Mouse (Mus musculus): ENCODE measurements around the gene Erc1. TPM values are rescaled to one million over a fixed set of nuclear protein-coding genes. Genes with fewer than 3 reads are reported as not detected.

Erc1 gene
- polyA plus RNA-seq (2015; fragmentation: Nextera tagmentation; extraction: Ambion mirVana): 3.9 TPM in 2 replicates

GRCm38 (mm10) chr6:119848034-119848695 is at the start of gene Erc1:
Gene Erc1, minus strand, starts transcription at chr6:119848167.
- Histone ChIP-seq H3K36me3 (no peaks in the 10 kb centered on the region), H3K4me1 (replicated peaks) (peaks cover 22% of the 10 kb centered on the region), H3K9me3 (replicated peaks) (no peaks in the 10 kb centered on the region), H3K4me2 (peak within 1 kb of the TSS; percentile 96), H3K4me3 (replicated peaks) (peak within 1 kb of the TSS; percentile 91), H3K27ac (peak within 1 kb of the TSS; percentile 88), H3K27me3 (no peaks in the 10 kb centered on the region), H3K9ac (peak within 1 kb of the TSS; percentile 95)
- DNase-seq (peak; percentile 78), ATAC-seq (ENCODE audit: low read depth) (peak; percentile 91)
- under 1% methylated on average over 65 of the region's 73 CpGs for WGBS (ENCODE audit: insufficient replicate concordance)

GRCm38 (mm10) chr6:119892711-119893110 is 44.7 kb upstream of the Erc1 start:
- DNase-seq (no peak), ATAC-seq (ENCODE audit: low read depth) (no peak)
- no peaks in the 10 kb centered on the region for H3K36me3 ChIP-seq
- H3K27me3 ChIP-seq: peaks cover 30% of the 10 kb centered on the region; the same call in 1 of the 2 replicates
- no peak overlapping the region for H3K4me3 ChIP-seq (replicated peaks)
- H3K4me1 ChIP-seq (replicated peaks): no peaks in the 10 kb centered on the region
- H3K27ac ChIP-seq: no peak overlapping the region
- no peaks in the 10 kb centered on the region for H3K9me3 ChIP-seq (replicated peaks)
- no peak overlapping the region for H3K4me2 ChIP-seq
- no peak overlapping the region for H3K9ac ChIP-seq
- 33% methylated on average over 7 of the region's 7 CpGs for WGBS (ENCODE audit: insufficient replicate concordance)

GRCm38 (mm10) chr6:119883151-119883550 is 35.2 kb upstream of the Erc1 start:
- Histone ChIP-seq H3K4me3 (replicated peaks) (no peak overlapping the region), H3K36me3 (no peaks in the 10 kb centered on the region)
- no peak for ATAC-seq (ENCODE audit: low read depth)

DNA sequence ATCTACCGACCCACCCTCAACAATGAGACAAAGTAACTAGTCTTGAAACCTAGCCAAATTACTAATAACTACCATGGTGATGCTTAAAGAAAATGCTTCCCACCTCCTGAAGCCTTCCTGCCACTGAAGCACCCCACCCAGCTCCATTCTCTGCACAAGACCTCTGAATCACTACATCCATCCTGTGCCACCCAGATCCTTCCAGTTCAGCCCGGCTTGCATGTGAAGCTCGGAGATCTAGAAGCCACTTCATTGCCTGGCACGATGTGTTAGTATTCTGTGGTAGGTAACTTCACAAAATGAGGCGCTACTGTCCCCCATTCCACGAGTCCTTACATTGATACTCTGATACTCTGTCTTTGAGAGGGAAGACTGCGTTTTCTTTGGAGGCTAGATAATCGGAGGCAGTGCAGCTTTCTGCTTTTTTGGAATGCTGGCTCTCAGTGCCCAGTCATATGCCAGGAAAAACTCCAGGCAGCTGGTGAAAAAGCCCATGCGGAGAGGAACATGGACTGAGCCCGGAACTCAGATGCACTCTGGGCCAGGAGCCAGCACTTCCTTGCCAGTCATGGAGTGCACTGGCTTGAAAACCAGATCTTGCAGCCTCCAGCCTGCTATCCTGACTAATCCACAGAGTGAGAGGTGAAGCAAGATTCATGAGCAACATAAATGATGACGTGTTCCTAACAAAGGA is 16.5 kb upstream of the Erc1 start:
- Histone ChIP-seq H3K4me2 (no peak overlapping the region), H3K27me3 (no peaks in the 10 kb centered on the region), H3K9me3 (replicated peaks) (no peaks in the 10 kb centered on the region), H3K36me3 (no peaks in the 10 kb centered on the region), H3K4me1 (replicated peaks) (no peaks in the 10 kb centered on the region), H3K27ac (no peak overlapping the region), H3K9ac (no peak overlapping the region), H3K4me3 (replicated peaks) (no peak overlapping the region)
- DNase-seq (no peak), ATAC-seq (ENCODE audit: low read depth) (no peak)
- 76% methylated on average over 11 of the region's 11 CpGs for WGBS (ENCODE audit: insufficient replicate concordance)

More at GRCm38 (mm10) chr6:119883151-119883550, 35.2 kb upstream of the Erc1 start:
- no peak for DNase-seq
- Histone ChIP-seq H3K9ac (no peak overlapping the region), H3K4me2 (no peak overlapping the region), H3K27me3 (peaks cover 6% of the 10 kb centered on the region; the same call in 1 of the 2 replicates), H3K27ac (no peak overlapping the region), H3K9me3 (replicated peaks) (no peaks in the 10 kb centered on the region), H3K4me1 (replicated peaks) (no peaks in the 10 kb centered on the region)
- 46% methylated on average over 7 of the region's 7 CpGs for WGBS (ENCODE audit: insufficient replicate concordance)

DNA sequence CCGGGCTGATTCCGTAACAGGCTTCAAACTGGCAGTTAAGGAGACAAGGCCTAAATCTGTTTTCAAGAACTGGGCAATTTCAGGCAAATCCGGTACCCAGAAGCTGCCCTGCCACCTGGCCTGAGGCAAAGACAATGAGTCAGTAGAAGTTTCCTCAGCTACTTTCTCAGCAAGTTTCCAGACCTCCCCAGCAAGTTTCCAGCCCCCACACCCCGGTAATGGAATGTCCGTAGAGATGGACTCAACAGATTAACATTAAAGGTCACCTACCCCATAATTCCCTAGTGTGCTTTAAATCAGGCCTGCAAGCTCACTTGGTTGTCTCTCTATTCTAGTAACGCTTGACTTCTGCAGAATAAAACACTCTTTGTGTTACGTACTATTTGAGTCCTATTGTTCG is 13.6 kb upstream of the Erc1 start:
- H3K27ac ChIP-seq: no peak overlapping the region
- no peaks in the 10 kb centered on the region for H3K27me3 ChIP-seq
- no peak overlapping the region for H3K4me2 ChIP-seq
- H3K9me3 ChIP-seq (replicated peaks): no peaks in the 10 kb centered on the region
- no peak for DNase-seq
- no peak for ATAC-seq (ENCODE audit: low read depth)
- no peak overlapping the region for H3K4me3 ChIP-seq (replicated peaks)
- 0 out of 2 replicates have a peak, but pooled peaks cover 4% of the 10 kb centered on the region for H3K4me1 ChIP-seq (replicated peaks)
- no peak overlapping the region for H3K9ac ChIP-seq
- H3K36me3 ChIP-seq: no peaks in the 10 kb centered on the region
- 80% methylated on average over 8 of the region's 8 CpGs for WGBS (ENCODE audit: insufficient replicate concordance)

DNA sequence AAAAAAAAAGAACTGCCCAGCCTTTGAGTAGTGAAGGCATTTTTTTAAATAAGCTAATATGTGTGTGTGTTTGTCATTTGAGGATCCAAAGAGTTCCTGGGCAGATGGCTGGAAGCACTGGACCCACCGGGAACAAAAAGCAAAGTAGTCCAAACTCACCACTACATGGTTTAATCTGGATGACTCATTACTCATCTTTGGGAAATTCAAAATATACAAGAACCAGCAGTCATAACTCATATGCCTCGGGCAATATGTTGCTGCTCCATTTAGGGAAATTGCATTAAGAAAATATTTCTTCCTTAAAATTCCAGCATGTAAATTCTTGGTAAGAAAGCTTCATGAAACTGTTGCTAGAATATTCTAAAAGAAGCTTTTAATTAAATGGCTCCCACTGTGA is 12.3 kb upstream of the Erc1 start:
- DNase-seq (no peak), ATAC-seq (ENCODE audit: low read depth) (no peak)
- Histone ChIP-seq H3K9me3 (replicated peaks) (no peaks in the 10 kb centered on the region), H3K4me1 (replicated peaks) (0 out of 2 replicates have a peak, but pooled peaks cover 4% of the 10 kb centered on the region), H3K9ac (no peak overlapping the region), H3K4me2 (no peak overlapping the region), H3K4me3 (replicated peaks) (no peak overlapping the region), H3K36me3 (no peaks in the 10 kb centered on the region), H3K27me3 (no peaks in the 10 kb centered on the region), H3K27ac (no peak overlapping the region)
- WGBS (ENCODE audit: insufficient replicate concordance): 64% methylated on average over 2 of the region's 2 CpGs

DNA sequence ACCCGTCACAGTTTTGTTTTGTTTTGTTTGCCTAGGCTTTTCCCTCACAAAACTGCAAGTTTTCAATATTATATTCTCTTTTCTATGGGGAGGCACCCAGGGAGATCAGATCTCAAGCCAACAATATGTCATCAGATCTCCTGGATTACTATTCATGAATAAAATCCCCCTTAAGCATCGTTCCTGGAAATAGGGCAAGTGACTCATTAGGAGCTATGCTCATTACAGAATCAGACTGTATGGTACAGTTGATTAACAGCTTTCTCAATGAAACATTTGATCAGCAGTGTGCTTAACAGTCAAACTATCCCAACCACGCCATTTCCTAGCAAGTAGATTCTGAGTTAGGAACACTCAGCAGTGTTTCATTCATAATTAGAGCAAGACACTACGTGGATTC is 7.5 kb upstream of the Erc1 start:
- Histone ChIP-seq H3K27me3 (no peaks in the 10 kb centered on the region), H3K9ac (no peak overlapping the region), H3K4me1 (replicated peaks) (0 out of 2 replicates have a peak, but pooled peaks cover 4% of the 10 kb centered on the region), H3K9me3 (replicated peaks) (no peaks in the 10 kb centered on the region), H3K4me2 (no peak overlapping the region), H3K4me3 (replicated peaks) (no peak overlapping the region), H3K36me3 (no peaks in the 10 kb centered on the region), H3K27ac (no peak overlapping the region)
- ATAC-seq (ENCODE audit: low read depth) (no peak), DNase-seq (no peak)
- WGBS (ENCODE audit: insufficient replicate concordance): 70% methylated on average over 4 of the region's 4 CpGs

GRCm38 (mm10) chr6:119854156-119854555 is 6.2 kb upstream of the Erc1 start:
- Histone ChIP-seq H3K4me2 (no peak overlapping the region), H3K4me3 (replicated peaks) (no peak overlapping the region), H3K4me1 (replicated peaks) (peaks cover 5% of the 10 kb centered on the region), H3K9ac (no peak overlapping the region), H3K27ac (no peak overlapping the region), H3K36me3 (no peaks in the 10 kb centered on the region), H3K9me3 (replicated peaks) (no peaks in the 10 kb centered on the region), H3K27me3 (no peaks in the 10 kb centered on the region)
- 52% methylated on average over 2 of the region's 2 CpGs for WGBS (ENCODE audit: insufficient replicate concordance)
- ATAC-seq (ENCODE audit: low read depth): no peak
- no peak for DNase-seq

GRCm38 (mm10) chr6:119849858-119850257 is 1.9 kb upstream of the Erc1 start:
- Histone ChIP-seq H3K9ac (no peak overlapping the region), H3K4me2 (no peak overlapping the region), H3K9me3 (replicated peaks) (no peaks in the 10 kb centered on the region), H3K27ac (no peak overlapping the region), H3K4me3 (replicated peaks) (no peak overlapping the region), H3K27me3 (no peaks in the 10 kb centered on the region), H3K4me1 (replicated peaks) (peaks cover 22% of the 10 kb centered on the region), H3K36me3 (no peaks in the 10 kb centered on the region)
- WGBS (ENCODE audit: insufficient replicate concordance): 83% methylated on average over 3 of the region's 3 CpGs
- DNase-seq (no peak), ATAC-seq (ENCODE audit: low read depth) (no peak)

GRCm38 (mm10) chr6:119849348-119849709 is 1.4 kb upstream of the Erc1 start:
- ATAC-seq (ENCODE audit: low read depth): no peak
- Histone ChIP-seq H3K4me2 (peak overlapping the region; percentile 96), H3K27me3 (no peaks in the 10 kb centered on the region), H3K9ac (no peak overlapping the region), H3K36me3 (no peaks in the 10 kb centered on the region), H3K27ac (no peak overlapping the region), H3K4me3 (replicated peaks) (peak overlapping the region; percentile 91; the same call in 1 of the 2 replicates), H3K9me3 (replicated peaks) (no peaks in the 10 kb centered on the region), H3K4me1 (replicated peaks) (peaks cover 22% of the 10 kb centered on the region)
- 62% methylated on average over 3 of the region's 3 CpGs for WGBS (ENCODE audit: insufficient replicate concordance)
- DNase-seq: no peak

DNA sequence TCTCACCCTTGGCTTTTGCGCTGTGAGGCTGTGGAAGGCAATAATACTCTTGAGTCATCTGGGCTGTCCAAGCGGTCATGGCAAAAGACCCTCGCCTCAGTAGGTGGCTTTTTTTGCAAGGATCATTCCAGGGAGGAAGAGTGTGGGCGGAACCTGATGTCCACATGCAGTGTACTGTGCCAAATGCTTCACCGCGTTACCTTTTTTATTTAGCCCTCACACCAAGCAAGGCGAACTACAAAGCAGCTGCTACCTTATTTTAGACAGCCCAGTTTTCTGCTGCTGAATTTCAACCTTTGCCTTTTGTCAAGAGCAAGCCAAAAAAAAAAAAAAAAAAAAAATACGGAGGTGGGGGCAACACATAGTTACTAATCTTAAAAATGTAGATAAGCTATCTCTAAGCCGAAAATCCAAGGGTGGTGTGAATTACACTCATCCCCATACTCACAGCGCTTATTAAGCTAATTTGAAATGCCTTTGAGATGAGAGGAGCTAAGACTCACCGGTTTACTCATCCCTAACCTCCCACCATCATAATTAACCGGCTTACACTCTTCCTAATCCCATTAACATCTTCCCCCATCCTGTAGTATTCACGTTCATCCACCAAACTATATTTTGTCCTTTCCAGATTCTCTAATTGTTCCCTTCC is 855 bp upstream of the Erc1 start:
- Histone ChIP-seq H3K27ac (peak overlapping the region; percentile 88), H3K9me3 (replicated peaks) (no peaks in the 10 kb centered on the region), H3K4me1 (replicated peaks) (peaks cover 22% of the 10 kb centered on the region), H3K9ac (peak overlapping the region; percentile 95), H3K27me3 (no peaks in the 10 kb centered on the region), H3K36me3 (no peaks in the 10 kb centered on the region), H3K4me2 (peak overlapping the region; percentile 96), H3K4me3 (replicated peaks) (peak overlapping the region; percentile 91)
- 16% methylated on average over 13 of the region's 13 CpGs for WGBS (ENCODE audit: insufficient replicate concordance)
- DNase-seq (no peak), ATAC-seq (ENCODE audit: low read depth) (no peak)
